Mouse (Mus musculus): ENCODE data around the gene Gdap2. TPM values are rescaled to one million over a fixed set of nuclear protein-coding genes. Genes with fewer than 3 reads are reported as not detected.

The Gdap2 gene
- polyA plus RNA-seq (2012; fragmentation: generic; extraction: Trizol), result 1 to 10 TPM; 3.5 to 9.3 TPM

DNA sequence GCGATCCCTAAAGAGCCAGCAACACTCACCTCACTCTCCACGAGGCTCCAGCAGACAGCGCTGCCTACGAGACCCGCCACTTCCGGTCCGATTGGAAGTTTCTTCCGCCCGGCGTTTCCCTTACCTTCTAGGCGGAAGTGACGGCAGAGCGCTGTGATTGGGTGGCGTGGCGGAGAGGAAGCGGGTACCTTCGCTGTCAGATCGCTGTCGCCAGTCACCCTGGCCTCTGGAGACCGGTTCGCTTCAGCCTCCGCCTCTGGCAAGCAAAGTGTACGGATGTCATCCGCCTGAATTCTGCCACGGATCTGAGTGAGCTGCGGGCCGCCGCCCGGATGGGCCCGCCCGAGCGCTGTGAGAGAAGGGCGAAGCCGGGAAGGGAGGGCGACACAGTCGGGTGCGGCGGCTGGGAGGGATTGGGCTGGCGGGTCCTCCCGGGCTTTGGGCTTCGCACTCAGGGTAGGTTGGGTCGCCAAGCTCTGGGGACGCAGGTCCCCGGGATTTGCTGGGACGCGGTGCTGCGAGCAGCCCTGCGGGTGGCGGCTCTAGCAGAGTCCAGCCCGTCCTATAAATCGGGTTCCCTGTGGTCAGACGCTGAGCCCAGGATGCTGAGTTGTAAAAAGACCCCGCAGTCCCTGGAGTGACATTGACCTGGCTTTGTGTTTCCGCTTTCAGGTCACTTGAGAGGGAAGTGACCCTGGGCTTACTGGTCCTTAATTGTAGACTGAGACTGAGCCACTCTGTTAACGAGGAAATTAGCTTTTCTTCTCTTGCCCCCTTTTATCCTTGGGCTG lies at the start of gene Gdap2, which contains the start of gene Wdr3:
Gene Gdap2 (plus strand): TSS at position 67 of the 791 bp plus-strand sequence.
Gene Wdr3 (minus strand): TSS at position 93 of the 791 bp plus-strand sequence.

Other genes with a start within 250 kb of the Gdap2 start
- 1 to 10 TPM; 1.7 to 8.4 TPM for gene Wdr3, start within 50 bp of the Gdap2 start, polyA plus RNA-seq (2012; fragmentation: generic; extraction: Trizol)

Measured in C3H10T1/2 (cell line).